Comparison of ENCODE assay signal across 20 mouse cellular contexts in genomic region chr17:5262788-5263187, GRCm38 (mm10).
"Had no signal": no experiment of that assay in that cellular context is flagged by ENCODE, and none has a peak within 500 bp of the region (broad histone marks: within the 10 kb centered on the region; RNA-seq: fewer than 3 reads in every experiment).

No protein-coding gene starts in this region.

- ATAC-seq: liver, embryonic 12.5 days had no signal

- H3K4me2 ChIP-seq: intestine, embryonic 15.5 days; limb, embryonic 12.5 days; limb, embryonic 15.5 days; liver, embryonic 12.5 days; midbrain, embryonic 13.5 days; neural tube, embryonic 13.5 days; stomach, embryonic 15.5 days had no signal

- H3K36me3 ChIP-seq: limb, embryonic 15.5 days; stomach, embryonic 15.5 days had no signal

- H3K9me3 ChIP-seq: intestine, embryonic 15.5 days; kidney, embryonic 15.5 days; limb, embryonic 12.5 days; limb, embryonic 15.5 days; liver, embryonic 12.5 days; midbrain, embryonic 10.5 days; midbrain, embryonic 13.5 days; neural tube, embryonic 13.5 days; stomach, embryonic 15.5 days had no signal

- H3K9ac ChIP-seq: intestine, embryonic 15.5 days; kidney, embryonic 15.5 days; limb, embryonic 12.5 days; limb, embryonic 15.5 days; liver, embryonic 12.5 days; midbrain, embryonic 13.5 days; stomach, embryonic 15.5 days had no signal

- DNase-seq: kidney, adult 11 months; kidney, adult 8-10 months; kidney, postnatal 36 days; layer of hippocampus, adult 9-11 months; left cerebral cortex, postnatal 4 days; lung, adult 2 months; lung, postnatal 14 days; retina, postnatal 1 day; right cerebral cortex, postnatal 25 days; spleen, adult 18-20 months; thymus, postnatal 36 days had no signal

- H3K4me3 ChIP-seq: intestine, embryonic 15.5 days; kidney, embryonic 15.5 days; limb, embryonic 12.5 days; limb, embryonic 15.5 days; liver, embryonic 12.5 days; midbrain, embryonic 10.5 days; midbrain, embryonic 13.5 days; neural tube, embryonic 13.5 days; stomach, embryonic 15.5 days had no signal

- H3K27ac ChIP-seq: intestine, embryonic 15.5 days; kidney, embryonic 15.5 days; limb, embryonic 15.5 days; liver, embryonic 12.5 days; midbrain, embryonic 10.5 days; midbrain, embryonic 13.5 days; stomach, embryonic 15.5 days had no signal

- H3K27me3 ChIP-seq: intestine, embryonic 15.5 days; kidney, embryonic 15.5 days; limb, embryonic 12.5 days; limb, embryonic 15.5 days; liver, embryonic 12.5 days; midbrain, embryonic 13.5 days; neural tube, embryonic 13.5 days; stomach, embryonic 15.5 days had no signal
